ENCODE assay signal across 8 mouse cellular contexts in the genomic region with DNA sequence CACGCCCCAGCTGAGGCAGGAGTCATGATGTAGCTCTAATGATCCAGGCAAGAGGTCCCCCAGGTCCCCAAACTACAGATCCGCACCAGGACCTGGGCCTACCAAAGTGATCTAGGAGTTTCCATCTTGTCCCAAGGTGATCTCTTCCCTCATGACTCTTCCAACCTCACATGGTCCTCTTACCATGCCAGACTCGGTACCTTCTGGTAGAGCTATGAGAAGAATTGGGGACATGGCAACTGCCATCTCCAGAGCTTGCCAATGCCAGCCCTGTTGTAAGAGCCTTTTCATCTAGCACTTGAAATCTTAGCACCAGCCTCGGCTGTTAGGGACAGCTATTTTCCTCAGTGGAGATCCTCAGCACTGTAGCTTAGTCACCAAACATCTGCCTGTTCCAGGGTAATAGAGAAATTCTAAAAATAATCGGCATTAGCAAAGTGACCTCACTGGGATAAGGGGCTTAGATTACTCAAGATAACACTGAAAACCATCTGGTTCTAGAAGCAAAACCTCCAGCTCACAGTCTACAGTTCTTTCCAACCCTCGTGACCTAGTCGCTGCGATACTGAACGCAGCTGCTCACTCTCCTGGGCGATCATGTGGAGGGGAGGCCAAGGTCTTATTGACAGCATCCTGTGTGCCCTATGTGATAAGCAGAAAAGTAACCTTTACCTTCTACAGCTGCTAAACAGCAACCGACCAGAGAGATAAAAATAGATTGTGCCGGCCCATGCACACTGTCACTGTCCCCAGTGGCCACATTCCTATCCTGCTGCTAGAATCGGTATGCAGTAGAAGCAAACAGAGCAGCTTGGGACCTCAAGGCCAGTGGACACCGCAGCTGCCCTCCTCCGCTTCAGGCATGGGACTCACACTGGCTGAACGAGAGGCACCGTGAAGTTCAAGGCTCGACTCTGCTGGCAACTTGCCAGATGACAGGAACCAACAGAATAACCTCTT.
DNase-seq lines count a peak whose midpoint lies in the region; ATAC-seq lines count a peak whose summit lies in the region.

No protein-coding gene starts in this region.

- ATAC-seq in neural tube, embryonic 12.5 days (ENCODE audit: low FRiP score, low read depth): no peak
- ATAC-seq in neural tube, embryonic 15.5 days (ENCODE audit: low FRiP score): no peak
- ATAC-seq in forebrain, embryonic 12.5 days (ENCODE audit: low FRiP score): no peak

- H3K27me3 ChIP-seq in neural tube, embryonic 12.5 days (replicated peaks): no peaks in the 10 kb centered on the region
- no peaks in the 10 kb centered on the region for H3K27me3 ChIP-seq in neural tube, embryonic 15.5 days (replicated peaks)
- H3K27me3 ChIP-seq in forebrain, embryonic 12.5 days: no peaks in the 10 kb centered on the region

- H3K4me3 ChIP-seq in neural tube, embryonic 12.5 days: no peak overlapping the region
- no peak overlapping the region for H3K4me3 ChIP-seq in neural tube, embryonic 15.5 days (replicated peaks)
- no peak overlapping the region for H3K4me3 ChIP-seq in forebrain, embryonic 12.5 days (replicated peaks)

- peak; percentile 51 for DNase-seq in gastrocnemius, postnatal 10 days
- DNase-seq in kidney, postnatal 25 days: peak; percentile 48 to 57
- peak; percentile 78 for DNase-seq in testis, postnatal 10 days (ENCODE audit: low spot score)
- no peak for DNase-seq in spleen, postnatal 36 days (ENCODE audit: low spot score in 2 of 2)
- DNase-seq in right cerebral cortex, postnatal 4 days: no peak

- H3K4me2 ChIP-seq in neural tube, embryonic 12.5 days (replicated peaks): no peak overlapping the region
- H3K4me2 ChIP-seq in neural tube, embryonic 15.5 days: no peak overlapping the region
- no peak overlapping the region for H3K4me2 ChIP-seq in forebrain, embryonic 12.5 days

- H3K27ac ChIP-seq in neural tube, embryonic 12.5 days: no peak overlapping the region
- no peak overlapping the region for H3K27ac ChIP-seq in neural tube, embryonic 15.5 days (replicated peaks)
- no peak overlapping the region for H3K27ac ChIP-seq in forebrain, embryonic 12.5 days

- 0 out of 2 replicates have a peak overlapping the region, but pooled peaks have one; percentile 26 for H3K9ac ChIP-seq in neural tube, embryonic 12.5 days
- no peak overlapping the region for H3K9ac ChIP-seq in neural tube, embryonic 15.5 days (replicated peaks)
- H3K9ac ChIP-seq in forebrain, embryonic 12.5 days: no peak overlapping the region

- no peaks in the 10 kb centered on the region for H3K4me1 ChIP-seq in neural tube, embryonic 12.5 days
- peaks cover 14% of the 10 kb centered on the region; the same call in 1 of the 2 replicates for H3K4me1 ChIP-seq in neural tube, embryonic 15.5 days
- peaks cover 17% of the 10 kb centered on the region for H3K4me1 ChIP-seq in forebrain, embryonic 12.5 days

- 85% methylated on average over 18 of the region's 18 CpGs for WGBS in neural tube, embryonic 12.5 days
- 72% methylated on average over 18 of the region's 18 CpGs for WGBS in neural tube, embryonic 15.5 days
- WGBS in forebrain, embryonic 12.5 days: 87% methylated on average over 18 of the region's 18 CpGs

- peaks cover 16% of the 10 kb centered on the region; the same call in 1 of the 2 replicates for H3K36me3 ChIP-seq in neural tube, embryonic 12.5 days
- H3K36me3 ChIP-seq in neural tube, embryonic 15.5 days: peaks cover 24% of the 10 kb centered on the region
- peaks cover 4% of the 10 kb centered on the region for H3K36me3 ChIP-seq in forebrain, embryonic 12.5 days (replicated peaks)

- no peaks in the 10 kb centered on the region for H3K9me3 ChIP-seq in neural tube, embryonic 12.5 days
- H3K9me3 ChIP-seq in neural tube, embryonic 15.5 days (replicated peaks): no peaks in the 10 kb centered on the region
- no peaks in the 10 kb centered on the region for H3K9me3 ChIP-seq in forebrain, embryonic 12.5 days

Comparison
In these comparisons a context has a peak if more than half of its experiments do, and no peak if none do; other contexts are left out.
1. DNase-seq: peak in gastrocnemius, postnatal 10 days (single experiment), kidney, postnatal 25 days (2 of 2) and testis, postnatal 10 days (single experiment); none in spleen, postnatal 36 days (0 of 2) and right cerebral cortex, postnatal 4 days (single experiment).